Mouse (Mus musculus): ENCODE measurements at regions not wholly inside any gene's neighbourhood (a gene's known extent, or its start where the extent isn't known, plus 50 kb on each side); places are given as distances from the start of the nearest gene placed in this dataset.

GRCm38 (mm10) chr16:39820131-39820530, 164.0 kb upstream of the Lsamp start:
- DNase-seq = no peak
- H3K4me1 ChIP-seq (ENCODE audit: control insufficient read depth, insufficient read depth, low read length) = no peaks in the 10 kb centered on the region
- no peaks in the 10 kb centered on the region for H3K27me3 ChIP-seq (replicated peaks; ENCODE audit: control insufficient read depth, insufficient read depth, low read length)
- H3K27ac ChIP-seq (ENCODE audit: insufficient read depth, low read depth, low read length) = no peak overlapping the region
- H3K4me3 ChIP-seq (ENCODE audit: insufficient read depth, low read depth, low read length) = no peak overlapping the region
- TF ChIP-seq CTCF (conservative IDR thresholded peaks at IDR 0.05; ENCODE audit: insufficient read depth, insufficient read length, low read depth, low read length) = no peak
- no peak for TF ChIP-seq POLR2A (IDR thresholded peaks at IDR 0.05; ENCODE audit: low read depth, low read length)
- no peaks in the 10 kb centered on the region for H3K36me3 ChIP-seq (ENCODE audit: control insufficient read depth, insufficient read depth, low read length)

GRCm38 (mm10) chr16:39834241-39834640, 149.9 kb upstream of the Lsamp start:
- no peak for TF ChIP-seq CTCF (conservative IDR thresholded peaks at IDR 0.05; ENCODE audit: insufficient read depth, insufficient read length, low read depth, low read length)
- TF ChIP-seq POLR2A (IDR thresholded peaks at IDR 0.05; ENCODE audit: low read depth, low read length) = no peak
- WGBS = 43% methylated on average over 3 of the region's 3 CpGs
- no peak for DNase-seq
- no peaks in the 10 kb centered on the region for H3K4me1 ChIP-seq (ENCODE audit: control insufficient read depth, insufficient read depth, low read length)
- no peaks in the 10 kb centered on the region; the same call in 1 of the 2 replicates for H3K27me3 ChIP-seq (replicated peaks; ENCODE audit: control insufficient read depth, insufficient read depth, low read length)
- H3K4me3 ChIP-seq (ENCODE audit: insufficient read depth, low read depth, low read length) = no peak overlapping the region
- no peak overlapping the region for H3K27ac ChIP-seq (ENCODE audit: insufficient read depth, low read depth, low read length)
- H3K36me3 ChIP-seq (ENCODE audit: control insufficient read depth, insufficient read depth, low read length) = no peaks in the 10 kb centered on the region

GRCm38 (mm10) chr16:39881525-39881924, 102.6 kb upstream of the Lsamp start:
- H3K4me1 ChIP-seq (ENCODE audit: control insufficient read depth, insufficient read depth, low read length) = no peaks in the 10 kb centered on the region
- H3K4me3 ChIP-seq (ENCODE audit: insufficient read depth, low read depth, low read length) = no peak overlapping the region
- 63% methylated on average over 5 of the region's 5 CpGs for WGBS
- no peaks in the 10 kb centered on the region for H3K27me3 ChIP-seq (replicated peaks; ENCODE audit: control insufficient read depth, insufficient read depth, low read length)
- no peaks in the 10 kb centered on the region for H3K36me3 ChIP-seq (ENCODE audit: control insufficient read depth, insufficient read depth, low read length)
- DNase-seq = no peak
- no peak for TF ChIP-seq POLR2A (IDR thresholded peaks at IDR 0.05; ENCODE audit: low read depth, low read length)
- no peak for TF ChIP-seq CTCF (conservative IDR thresholded peaks at IDR 0.05; ENCODE audit: insufficient read depth, insufficient read length, low read depth, low read length)
- no peak overlapping the region for H3K27ac ChIP-seq (ENCODE audit: insufficient read depth, low read depth, low read length)

GRCm38 (mm10) chr16:39887944-39888343, 96.2 kb upstream of the Lsamp start:
- Histone ChIP-seq H3K4me1 (ENCODE audit: control insufficient read depth, insufficient read depth, low read length) (no peaks in the 10 kb centered on the region), H3K27me3 (replicated peaks; ENCODE audit: control insufficient read depth, insufficient read depth, low read length) (no peaks in the 10 kb centered on the region), H3K4me3 (ENCODE audit: insufficient read depth, low read depth, low read length) (no peak overlapping the region), H3K27ac (ENCODE audit: insufficient read depth, low read depth, low read length) (no peak overlapping the region), H3K36me3 (ENCODE audit: control insufficient read depth, insufficient read depth, low read length) (no peaks in the 10 kb centered on the region)
- DNase-seq = no peak
- TF ChIP-seq POLR2A (IDR thresholded peaks at IDR 0.05; ENCODE audit: low read depth, low read length) (no peak), CTCF (conservative IDR thresholded peaks at IDR 0.05; ENCODE audit: insufficient read depth, insufficient read length, low read depth, low read length) (no peak)
- 56% methylated on average over 1 of the region's 1 CpGs for WGBS

All from kidney, adult 2 months (tissue).